Mouse (Mus musculus) MEL (cell line): ENCODE results near the gene Gm5244.

Experiments
- CTCF ChIP-seq, 3 experiments: IDR thresholded peaks in 2 of 3; conservative IDR thresholded peaks in 1 of 3; 2 replicates each; pipeline ENCODE4 v1.5.1; 2011 to 2012; ENCODE audit warnings: low read length in 3 of 3, low read depth in 2 of 3, mild to moderate bottlenecking in 2 of 3, improper control_type of control experiment in 1 of 3, inconsistent platforms in 1 of 3, mixed read lengths in 1 of 3, moderate library complexity in 1 of 3; ENCODE audit not compliant: control insufficient read depth in 1 of 3, insufficient read depth in 1 of 3, poor library complexity in 1 of 3, severe bottlenecking in 1 of 3
- GATA1 ChIP-seq: IDR thresholded peaks from 2 replicates; pipeline ENCODE4 v1.6.1; 2011; ENCODE audit warnings: low read depth, low read length, improper control_type of control experiment
- MAX ChIP-seq: IDR thresholded peaks from 2 replicates; pipeline ENCODE4 v1.6.1; 2011; ENCODE audit warnings: low read length, improper control_type of control experiment
- MEF2A ChIP-seq: IDR thresholded peaks from 2 replicates; pipeline ENCODE4 v1.6.1; 2014; ENCODE audit warnings: low read depth, mild to moderate bottlenecking, inconsistent platforms, low read length, improper control_type of control experiment; ENCODE audit not compliant: poor library complexity, insufficient replicate concordance, severe bottlenecking; ENCODE audit errors: extremely low read depth
- POLR2A ChIP-seq, 2 experiments: IDR thresholded peaks; 2 replicates each; pipeline ENCODE4 v1.6.1; 2011 to 2012; ENCODE audit warnings: low read length in 2 of 2, mild to moderate bottlenecking in 2 of 2, control low read depth in 1 of 2, improper control_type of control experiment in 1 of 2, low read depth in 1 of 2, moderate library complexity in 1 of 2; ENCODE audit not compliant: control insufficient read depth in 1 of 2, insufficient read depth in 1 of 2, poor library complexity in 1 of 2
- TCF12 ChIP-seq: IDR thresholded peaks from 2 replicates; pipeline ENCODE4 v1.6.1; 2014; ENCODE audit warnings: low read depth, mild to moderate bottlenecking, inconsistent platforms, low read length, improper control_type of control experiment, moderate library complexity

DNA sequence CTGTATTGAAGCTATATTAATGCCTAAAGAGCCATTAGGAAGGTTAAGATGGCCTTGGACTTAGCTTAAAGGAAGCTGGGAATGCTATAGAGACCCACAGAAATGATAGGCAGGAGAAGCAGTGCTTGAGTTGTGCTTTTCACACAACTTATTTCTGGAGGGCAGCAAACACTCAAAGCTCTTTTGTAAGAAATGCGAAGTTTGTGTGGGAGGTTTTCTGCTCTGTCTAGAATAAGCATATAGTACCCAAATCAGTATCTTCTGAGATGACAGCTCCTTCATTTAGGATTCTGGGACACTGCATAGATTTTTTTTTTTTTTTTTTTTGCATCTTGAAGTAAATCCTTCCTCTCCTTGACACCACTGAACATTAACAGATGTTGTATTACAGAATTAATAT lies 8.0 kb upstream of the Gm5244 start:
- TF ChIP-seq MEF2A (no peak), CTCF (IDR thresholded peaks at IDR 0.05 in 2 of 3, conservative IDR thresholded peaks at IDR 0.05 in 1 of 3; ENCODE audit: control insufficient read depth in 1 of 3, insufficient read depth in 1 of 3, low read depth in 2 of 3, low read length in 3 of 3, poor library complexity in 1 of 3, severe bottlenecking in 1 of 3) (no peak), TCF12 (no peak), GATA1 (no peak), POLR2A (IDR thresholded peaks at IDR 0.05; ENCODE audit: control insufficient read depth in 1 of 2, insufficient read depth in 1 of 2, low read depth in 1 of 2, low read length in 2 of 2, poor library complexity in 1 of 2) (no peak), MAX (no peak)
